Mouse (Mus musculus) embryonic facial prominence, embryonic 10.5 days (tissue): ENCODE results near the gene Rtn1. TPM values are rescaled to one million over a fixed set of nuclear protein-coding genes. Genes with fewer than 3 reads are reported as not detected.
A peak's percentile ranks its signal among the peaks of the same experiment; 100 is the strongest.

Experiments
- DNase-seq: peaks from one replicate; pipeline ENCODE4 v3.0.0-alpha.2; 2017; ENCODE audit warnings: low spot score
- H3K27ac ChIP-seq: fragments of 300-500 bp; sonication (generic); replicated peaks from 2 replicates; pipeline ENCODE4 v1.5.1; 2016; ENCODE audit warnings: mild to moderate bottlenecking
- H3K27me3 ChIP-seq: fragments of 300-500 bp; sonication (generic); replicated peaks from 2 replicates; pipeline ENCODE4 v1.6.1; 2016; ENCODE audit warnings: low read depth, mild to moderate bottlenecking; ENCODE audit not compliant: poor library complexity, severe bottlenecking
- H3K36me3 ChIP-seq: fragments of 300-500 bp; sonication (generic); replicated peaks from 2 replicates; pipeline ENCODE4 v1.6.1; 2016; ENCODE audit warnings: mild to moderate bottlenecking, moderate library complexity
- H3K4me1 ChIP-seq: fragments of 300-500 bp; sonication (generic); 2 replicates; pipeline ENCODE4 v1.6.1; 2016
- H3K4me3 ChIP-seq: fragments of 300-500 bp; sonication (generic); 2 replicates; pipeline ENCODE4 v1.5.1; 2016; ENCODE audit warnings: mild to moderate bottlenecking, moderate library complexity
- H3K9me3 ChIP-seq: fragments of 300-500 bp; sonication (generic); 2 replicates; pipeline ENCODE4 v1.6.1; 2016; ENCODE audit warnings: mild to moderate bottlenecking
- WGBS: fragments of 180-500 bp; shearing (Covaris S2); methylation state at CpG from one replicate; pipeline ENCODE4 v1.1.7; 2016; 5-methylcytosine and 5-hydroxymethylcytosine counted together
- polyA plus RNA-seq: library from polyadenylated mRNA; unstranded; fragments of >200 nt; fragmentation: Nextera tagmentation; extraction: Ambion mirVana; gene quantifications from 2 replicates; pipeline ENCODE4 v1.2.1, GENCODE M21; 2016

The Rtn1 gene
- polyA plus RNA-seq, 1 experiment from 2014 or later: 80.8 TPM

DNA sequence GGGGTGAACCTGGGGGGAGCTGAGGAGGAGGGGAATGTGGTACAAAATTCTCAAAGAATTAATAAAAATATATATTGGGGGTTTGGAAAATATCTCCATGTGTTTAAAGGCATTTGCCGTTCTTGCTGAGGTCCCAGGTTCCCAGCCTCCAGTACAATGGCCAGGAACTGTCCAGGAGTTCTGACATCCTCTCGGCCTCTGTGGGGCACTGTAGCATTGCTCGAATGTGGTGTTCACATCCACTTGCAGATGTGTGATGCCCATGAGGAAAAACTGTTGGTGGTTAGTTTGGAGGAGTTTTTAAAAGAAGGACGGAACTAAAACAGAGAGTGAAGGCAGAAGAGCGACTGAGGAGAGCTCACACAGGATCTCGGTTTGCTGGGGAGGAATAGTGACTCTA is 166.0 kb downstream of the Rtn1 start:
- H3K27me3 ChIP-seq: peaks cover 15% of the 10 kb centered on the region
- WGBS: 68% methylated on average over 6 of the region's 6 CpGs
- no peak overlapping the region for H3K27ac ChIP-seq
- H3K4me1 ChIP-seq: no peaks in the 10 kb centered on the region
- no peak for DNase-seq
- H3K9me3 ChIP-seq: no peaks in the 10 kb centered on the region
- H3K4me3 ChIP-seq: no peak overlapping the region
- H3K36me3 ChIP-seq: no peaks in the 10 kb centered on the region

GRCm38 (mm10) chr12:72240506-72240905 is 168.3 kb downstream of the Rtn1 start:
- Histone ChIP-seq H3K27ac (no peak overlapping the region), H3K27me3 (peaks cover 34% of the 10 kb centered on the region), H3K9me3 (no peaks in the 10 kb centered on the region), H3K36me3 (no peaks in the 10 kb centered on the region), H3K4me1 (peaks cover 4% of the 10 kb centered on the region; the same call in 1 of the 2 replicates), H3K4me3 (no peak overlapping the region)
- DNase-seq: no peak

GRCm38 (mm10) chr12:72239230-72239894 is 169.5 kb downstream of the Rtn1 start:
- H3K4me3 ChIP-seq: no peak overlapping the region
- H3K27me3 ChIP-seq: peaks cover 43% of the 10 kb centered on the region
- H3K36me3 ChIP-seq: no peaks in the 10 kb centered on the region
- H3K27ac ChIP-seq: no peak overlapping the region
- DNase-seq: no peak
- peaks cover 4% of the 10 kb centered on the region; the same call in 1 of the 2 replicates for H3K4me1 ChIP-seq
- H3K9me3 ChIP-seq: no peaks in the 10 kb centered on the region
- WGBS: 53% methylated on average over 12 of the region's 12 CpGs

DNA sequence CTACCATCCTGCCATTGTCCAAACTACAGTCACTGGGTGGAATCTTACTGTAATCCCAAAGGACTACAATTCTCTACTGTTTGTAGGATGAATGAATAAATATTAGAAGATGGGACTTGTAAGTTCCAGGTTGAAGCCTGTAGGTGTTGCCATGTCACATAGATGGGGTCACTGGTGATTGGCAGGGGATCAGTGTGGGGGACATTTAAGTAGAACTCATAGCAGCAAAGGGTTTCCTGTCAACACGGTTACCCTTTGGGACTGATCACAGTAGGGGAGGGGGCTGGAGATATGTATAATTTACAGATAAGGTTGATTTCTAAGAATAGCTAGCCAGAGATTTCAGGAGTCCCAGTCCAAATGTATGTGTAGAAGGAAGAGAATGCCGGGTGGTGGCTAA is 171.6 kb downstream of the Rtn1 start:
- DNase-seq: no peak
- Histone ChIP-seq H3K27me3 (peaks cover 43% of the 10 kb centered on the region), H3K27ac (no peak overlapping the region), H3K36me3 (no peaks in the 10 kb centered on the region), H3K4me3 (peak overlapping the region; percentile 65; the same call in 1 of the 2 replicates), H3K4me1 (peaks cover 4% of the 10 kb centered on the region; the same call in 1 of the 2 replicates), H3K9me3 (no peaks in the 10 kb centered on the region)
- 86% methylated on average over 2 of the region's 2 CpGs for WGBS

GRCm38 (mm10) chr12:72236564-72237011 is 172.3 kb downstream of the Rtn1 start:
- DNase-seq: peak; percentile 88
- under 1% methylated on average over 56 of the region's 56 CpGs for WGBS
- H3K36me3 ChIP-seq: no peaks in the 10 kb centered on the region
- peaks cover 4% of the 10 kb centered on the region; the same call in 1 of the 2 replicates for H3K4me1 ChIP-seq
- peaks cover 43% of the 10 kb centered on the region for H3K27me3 ChIP-seq
- no peaks in the 10 kb centered on the region for H3K9me3 ChIP-seq
- H3K4me3 ChIP-seq: peak overlapping the region; percentile 65
- peak overlapping the region; percentile 83 for H3K27ac ChIP-seq

DNA sequence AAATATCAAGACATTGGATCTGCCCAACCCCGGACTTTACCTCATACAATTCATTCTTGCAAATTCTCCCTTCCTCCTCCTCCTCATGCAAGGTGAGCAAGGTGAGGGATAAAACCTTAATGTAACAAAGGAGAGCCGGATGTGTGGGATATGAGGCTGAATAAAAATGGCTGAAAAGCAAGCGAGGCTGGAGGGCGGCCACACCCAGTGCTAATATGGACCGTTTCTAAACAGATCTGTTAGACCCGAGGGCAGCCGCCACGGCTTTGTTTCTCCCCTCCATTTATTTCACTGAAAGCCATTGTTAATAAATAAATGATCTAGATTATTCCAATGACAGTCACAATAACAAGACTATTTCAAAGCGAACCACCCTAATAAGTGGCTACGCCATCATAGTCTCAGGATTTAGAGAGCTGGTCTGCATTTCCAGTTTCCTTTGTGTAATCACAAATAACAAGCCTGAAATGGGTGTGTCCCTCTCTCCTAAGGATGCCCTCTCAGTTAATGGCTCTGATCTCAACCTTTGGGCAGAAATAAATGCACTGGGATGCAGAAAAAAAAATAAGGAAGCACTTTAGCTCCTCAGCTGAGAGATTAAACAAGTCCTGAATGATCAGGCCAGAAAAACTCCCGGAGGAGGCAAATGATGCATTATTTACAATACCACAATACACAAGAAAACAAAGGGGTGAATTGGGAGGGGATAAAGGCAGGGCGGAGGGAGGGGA is 173.1 kb downstream of the Rtn1 start:
- H3K4me1 ChIP-seq: peaks cover 4% of the 10 kb centered on the region; the same call in 1 of the 2 replicates
- H3K27ac ChIP-seq: peak overlapping the region; percentile 83
- no peaks in the 10 kb centered on the region for H3K9me3 ChIP-seq
- peaks cover 43% of the 10 kb centered on the region for H3K27me3 ChIP-seq
- no peak for DNase-seq
- H3K4me3 ChIP-seq: peak overlapping the region; percentile 65
- no peaks in the 10 kb centered on the region for H3K36me3 ChIP-seq
- WGBS: 57% methylated on average over 12 of the region's 12 CpGs

DNA sequence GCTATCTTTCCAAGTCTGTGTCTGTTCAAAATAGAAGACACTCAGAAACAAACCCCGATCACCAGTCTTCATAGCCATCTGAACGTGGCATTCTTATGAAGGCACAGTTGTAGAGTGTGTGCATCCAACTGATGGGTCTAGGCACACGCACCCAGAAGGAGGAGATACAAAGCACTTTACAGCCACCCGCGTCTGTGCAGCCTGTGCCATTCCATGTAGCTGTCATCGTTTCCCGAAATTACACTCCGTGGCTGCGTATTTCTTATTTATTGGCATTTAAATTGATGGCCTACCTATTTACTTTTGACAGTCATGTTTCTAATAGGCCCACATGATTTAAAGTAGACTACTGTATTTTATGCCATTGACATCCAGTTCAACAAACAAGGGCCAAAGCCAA is 173.9 kb downstream of the Rtn1 start:
- no peaks in the 10 kb centered on the region for H3K36me3 ChIP-seq
- no peak for DNase-seq
- WGBS: 93% methylated on average over 9 of the region's 9 CpGs
- H3K27me3 ChIP-seq: peaks cover 43% of the 10 kb centered on the region
- H3K27ac ChIP-seq: no peak overlapping the region
- peak overlapping the region; percentile 13; the same call in 1 of the 2 replicates for H3K4me3 ChIP-seq
- peaks cover 4% of the 10 kb centered on the region; the same call in 1 of the 2 replicates for H3K4me1 ChIP-seq
- H3K9me3 ChIP-seq: no peaks in the 10 kb centered on the region

DNA sequence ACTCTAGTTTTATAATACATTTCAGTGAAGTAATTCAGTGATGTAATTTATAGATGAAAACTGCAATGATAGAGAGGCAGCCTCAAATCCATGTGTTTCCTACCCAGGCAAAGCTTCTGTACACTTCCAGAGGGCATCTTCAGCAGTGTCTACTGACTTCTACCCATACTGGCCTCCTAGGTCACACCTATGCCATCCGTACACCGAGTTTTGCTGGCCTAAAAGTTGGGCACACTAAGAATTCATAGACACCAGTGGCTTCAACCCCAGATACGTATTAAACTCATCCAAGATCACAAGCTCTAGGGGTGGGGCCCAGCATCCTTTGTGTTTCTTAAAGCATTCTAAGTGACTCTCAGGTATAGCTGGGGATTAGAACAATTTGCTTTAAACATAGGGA is 174.7 kb downstream of the Rtn1 start:
- no peak overlapping the region for H3K4me3 ChIP-seq
- WGBS: 85% methylated on average over 3 of the region's 3 CpGs
- H3K36me3 ChIP-seq: no peaks in the 10 kb centered on the region
- H3K27me3 ChIP-seq: peaks cover 39% of the 10 kb centered on the region
- DNase-seq: no peak
- H3K9me3 ChIP-seq: no peaks in the 10 kb centered on the region
- H3K27ac ChIP-seq: no peak overlapping the region
- peaks cover 4% of the 10 kb centered on the region; the same call in 1 of the 2 replicates for H3K4me1 ChIP-seq

DNA sequence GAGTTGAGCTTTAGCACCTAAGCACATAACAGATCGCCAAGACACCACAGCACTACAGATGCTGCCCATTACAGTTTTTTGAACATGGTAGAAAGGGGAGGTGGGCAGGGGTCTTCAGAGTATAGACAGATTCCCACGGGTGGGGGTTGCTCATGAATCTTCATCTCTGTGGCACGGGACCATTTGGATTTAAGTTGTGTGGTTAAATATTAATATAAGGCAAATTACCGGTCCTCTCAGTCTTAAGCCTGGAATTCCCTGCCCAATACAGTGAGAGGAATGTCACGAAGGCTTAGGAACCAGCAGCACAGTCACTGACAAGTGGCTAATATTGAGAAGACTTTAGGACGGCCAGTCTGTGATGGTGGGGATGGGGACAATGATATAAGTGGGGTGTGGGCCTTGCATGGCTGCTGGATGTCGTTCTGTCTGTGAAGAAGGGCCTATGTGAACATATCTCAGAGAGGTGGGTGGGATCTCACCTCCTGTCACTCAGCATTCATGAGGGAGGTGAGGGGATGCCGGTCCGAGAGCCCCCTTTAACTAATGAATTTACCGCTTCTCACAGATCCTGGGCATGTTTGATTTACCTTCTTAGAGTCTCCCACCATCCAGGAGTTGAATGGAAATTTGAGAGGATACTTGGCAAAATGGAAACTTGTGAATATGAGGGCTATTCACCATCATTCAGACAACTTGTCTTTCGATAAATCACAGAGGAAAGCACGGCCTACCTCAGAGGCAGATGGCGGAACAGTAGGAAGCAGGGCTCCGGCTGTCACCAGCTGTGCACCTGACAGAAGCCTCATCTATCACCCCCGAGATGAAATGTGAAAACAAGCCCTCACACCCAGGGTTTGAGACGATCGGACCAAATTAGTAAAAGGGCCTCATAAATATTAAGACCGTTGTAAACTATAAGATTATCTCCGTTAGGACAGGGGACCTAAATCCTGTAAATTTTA is 175.7 kb downstream of the Rtn1 start:
- 90% methylated on average over 19 of the region's 19 CpGs for WGBS
- Histone ChIP-seq H3K4me3 (no peak overlapping the region), H3K27me3 (peaks cover 31% of the 10 kb centered on the region), H3K36me3 (no peaks in the 10 kb centered on the region), H3K9me3 (no peaks in the 10 kb centered on the region), H3K27ac (no peak overlapping the region), H3K4me1 (peaks cover 4% of the 10 kb centered on the region; the same call in 1 of the 2 replicates)
- no peak for DNase-seq

DNA sequence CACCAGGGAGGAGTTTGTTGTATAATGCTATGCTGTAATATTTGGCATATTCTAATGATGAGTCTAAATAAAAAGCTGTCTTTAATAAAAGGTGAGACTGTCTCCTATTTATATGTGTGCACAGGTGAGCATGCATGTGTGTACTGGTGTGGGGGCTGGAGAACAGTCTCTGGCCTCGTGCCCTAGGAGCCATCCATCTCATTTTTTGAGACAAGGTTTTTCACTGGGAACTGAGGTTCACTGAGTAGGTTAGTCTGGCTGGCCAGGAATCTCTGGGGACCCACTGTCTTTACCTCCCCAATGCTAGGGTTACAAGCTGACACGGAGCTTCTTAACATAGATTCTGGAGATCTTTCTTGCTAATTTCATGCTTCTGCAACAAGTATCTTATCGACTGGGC is 176.7 kb downstream of the Rtn1 start:
- H3K27me3 ChIP-seq: peaks cover 22% of the 10 kb centered on the region

GRCm38 (mm10) chr12:72229451-72230196 is 179.2 kb downstream of the Rtn1 start:
- Histone ChIP-seq H3K9me3 (no peaks in the 10 kb centered on the region), H3K27me3 (peaks cover 2% of the 10 kb centered on the region; the same call in 1 of the 2 replicates), H3K27ac (no peak overlapping the region), H3K4me3 (no peak overlapping the region), H3K36me3 (no peaks in the 10 kb centered on the region), H3K4me1 (no peaks in the 10 kb centered on the region)
- DNase-seq: no peak
- WGBS: 78% methylated on average over 8 of the region's 8 CpGs

More for the DNA sequence above, 176.7 kb downstream of the Rtn1 start:
- H3K27ac ChIP-seq: no peak overlapping the region
- no peaks in the 10 kb centered on the region for H3K9me3 ChIP-seq
- no peak overlapping the region for H3K4me3 ChIP-seq
- DNase-seq: no peak
- peaks cover 4% of the 10 kb centered on the region; the same call in 1 of the 2 replicates for H3K4me1 ChIP-seq
- 79% methylated on average over 3 of the region's 3 CpGs for WGBS
- H3K36me3 ChIP-seq: no peaks in the 10 kb centered on the region
